Mouse (Mus musculus): ENCODE measurements at regions not wholly inside any gene's neighbourhood (a gene's known extent, or its start where the extent isn't known, plus 50 kb on each side); places are given as distances from the start of the nearest gene placed in this dataset.
A peak's percentile ranks its signal among the peaks of the same experiment; 100 is the strongest.
"Not testable (repeated sequence)": the region's sequence is repeated elsewhere in the genome, so short reads cannot be mapped to it uniquely, and the experiment has no call there.

DNA sequence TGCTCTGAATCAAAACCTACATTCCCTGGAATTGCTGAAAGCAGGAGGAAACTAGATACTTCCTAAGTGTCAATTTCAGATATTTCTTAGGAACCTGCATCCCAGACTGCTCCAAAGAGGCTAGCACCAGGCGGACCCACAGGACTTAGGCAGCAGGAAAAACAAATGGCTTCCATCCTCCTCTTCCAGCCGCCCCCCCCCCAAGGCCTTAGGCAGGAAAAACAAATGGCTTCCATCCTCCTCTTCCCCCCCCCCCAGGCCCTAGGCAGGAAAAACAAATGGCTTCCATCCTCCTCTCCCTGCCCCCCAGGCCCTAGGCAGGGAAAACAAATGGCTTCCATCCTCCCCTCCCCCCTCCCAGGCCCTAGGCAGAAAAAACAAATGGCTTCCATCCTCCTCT, 64.5 kb upstream of the Nap1l2 start:
- H3K4me1 ChIP-seq (replicated peaks; ENCODE audit: control insufficient read depth, insufficient read depth): no peaks in the 10 kb centered on the region
- no peak overlapping the region for H3K4me3 ChIP-seq (ENCODE audit: low read depth, low read length)
- no peak for TF ChIP-seq EP300 (optimal IDR thresholded peaks at IDR 0.05)
- TF ChIP-seq CTCF (IDR thresholded peaks at IDR 0.05; ENCODE audit: low read depth): no peak
- no peak overlapping the region for H3K9ac ChIP-seq (ENCODE audit: low read length)
- no peak for ATAC-seq (ENCODE audit: low FRiP score, low TSS enrichment)
- H3K36me3 ChIP-seq (ENCODE audit: control insufficient read depth, insufficient read depth, low read length): no peaks in the 10 kb centered on the region
- no peaks in the 10 kb centered on the region for H3K9me3 ChIP-seq (ENCODE audit: control insufficient read depth, low read length)
- H3K27ac ChIP-seq (replicated peaks): no peak overlapping the region
- no peaks in the 10 kb centered on the region for H3K27me3 ChIP-seq (ENCODE audit: control insufficient read depth, insufficient read depth, low read length)
- DNase-seq (ENCODE audit: low spot score): no peak
- 64% methylated on average over 1 of the region's 2 CpGs for WGBS
- H3K4me2 ChIP-seq (replicated peaks; ENCODE audit: low read depth): no peak overlapping the region

DNA sequence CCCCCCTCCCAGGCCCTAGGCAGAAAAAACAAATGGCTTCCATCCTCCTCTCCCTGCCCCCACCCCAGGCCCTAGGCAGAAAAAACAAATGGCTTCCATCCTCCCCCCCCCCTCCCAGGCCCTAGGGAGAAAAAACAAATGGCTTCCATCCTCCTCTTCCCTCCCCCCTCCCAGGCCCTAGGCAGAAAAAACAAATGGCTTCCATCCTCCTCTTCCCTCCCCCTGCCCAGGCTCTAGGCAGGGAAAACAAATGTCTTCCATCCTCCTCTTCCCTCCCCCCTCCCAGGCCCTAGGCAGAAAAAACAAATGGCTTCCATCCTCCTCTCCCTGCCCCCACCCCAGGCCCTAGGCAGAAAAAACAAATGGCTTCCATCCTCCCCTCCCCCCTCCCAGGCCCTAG, 65.0 kb upstream of the Nap1l2 start:
- not testable (repeated sequence) for ATAC-seq (ENCODE audit: low FRiP score, low TSS enrichment); H3K9me3 ChIP-seq (ENCODE audit: control insufficient read depth, low read length); H3K4me1 ChIP-seq (replicated peaks; ENCODE audit: control insufficient read depth, insufficient read depth); H3K4me3 ChIP-seq (ENCODE audit: low read depth, low read length); H3K4me2 ChIP-seq (replicated peaks; ENCODE audit: low read depth); H3K27me3 ChIP-seq (ENCODE audit: control insufficient read depth, insufficient read depth, low read length); H3K27ac ChIP-seq (replicated peaks); DNase-seq (ENCODE audit: low spot score); H3K9ac ChIP-seq (ENCODE audit: low read length); H3K36me3 ChIP-seq (ENCODE audit: control insufficient read depth, insufficient read depth, low read length)

DNA sequence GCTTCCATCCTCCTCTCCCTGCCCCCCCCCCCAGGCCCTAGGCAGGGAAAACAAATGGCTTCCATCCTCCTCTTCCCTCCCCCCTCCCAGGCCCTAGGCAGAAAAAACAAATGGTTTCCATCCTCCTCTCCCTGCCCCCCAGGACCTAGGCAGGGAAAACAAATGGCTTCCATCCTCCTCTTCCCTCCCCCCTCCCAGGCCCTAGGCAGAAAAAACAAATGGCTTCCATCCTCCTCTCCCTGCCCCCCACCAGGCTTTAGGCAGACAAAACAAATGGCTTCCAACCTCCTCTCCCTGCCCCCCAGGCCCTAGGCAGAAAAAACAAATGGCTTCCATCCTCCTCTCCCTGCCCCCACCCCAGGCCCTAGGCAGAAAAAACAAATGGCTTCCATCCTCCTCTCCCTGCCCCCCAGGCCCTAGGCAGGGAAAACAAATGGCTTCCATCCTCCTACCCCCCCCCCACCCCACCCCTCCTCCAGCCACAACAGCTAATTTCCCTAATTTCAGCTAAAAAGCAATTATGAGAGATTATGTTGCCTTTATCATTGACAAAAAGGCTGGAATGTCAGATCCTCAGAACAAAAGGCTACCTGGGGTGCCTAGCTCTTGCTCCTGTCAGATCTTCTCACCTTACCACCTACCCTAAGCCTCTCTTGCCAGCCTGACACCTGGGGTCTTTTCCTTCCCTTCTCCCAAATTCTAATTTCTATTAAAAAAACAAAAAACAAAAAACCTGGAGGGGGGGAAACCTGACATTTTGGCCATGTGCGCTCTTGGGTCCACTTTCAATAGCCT, 65.8 kb upstream of the Nap1l2 start:
- not testable (repeated sequence) for H3K27me3 ChIP-seq (ENCODE audit: control insufficient read depth, insufficient read depth, low read length); H3K9me3 ChIP-seq (ENCODE audit: control insufficient read depth, low read length); H3K36me3 ChIP-seq (ENCODE audit: control insufficient read depth, insufficient read depth, low read length); H3K4me2 ChIP-seq (replicated peaks; ENCODE audit: low read depth); ATAC-seq (ENCODE audit: low FRiP score, low TSS enrichment); H3K4me1 ChIP-seq (replicated peaks; ENCODE audit: control insufficient read depth, insufficient read depth); H3K4me3 ChIP-seq (ENCODE audit: low read depth, low read length); DNase-seq (ENCODE audit: low spot score); H3K27ac ChIP-seq (replicated peaks); H3K9ac ChIP-seq (ENCODE audit: low read length)
- WGBS: 64% methylated on average over 1 of the region's 1 CpGs

DNA sequence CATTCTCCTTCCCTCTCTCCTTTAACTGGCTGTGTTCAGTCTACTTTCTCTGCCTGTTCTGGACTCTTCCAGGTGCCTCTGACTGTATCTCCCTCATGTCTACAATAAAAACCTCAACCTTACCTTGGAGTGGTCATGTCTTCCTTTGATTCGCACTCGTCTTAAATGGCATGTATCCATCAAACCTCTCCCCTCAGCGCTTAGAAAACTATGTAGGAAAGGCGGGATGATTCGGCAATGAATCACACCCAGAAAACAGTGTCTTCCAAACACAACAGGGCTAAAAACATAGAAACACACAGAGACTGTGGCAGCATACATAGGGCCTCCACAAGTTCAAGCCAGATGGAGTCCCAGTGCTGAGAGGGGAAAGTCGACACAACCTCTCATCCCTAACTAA, 66.4 kb upstream of the Nap1l2 start:
- no peak for TF ChIP-seq EP300 (optimal IDR thresholded peaks at IDR 0.05)
- ATAC-seq (ENCODE audit: low FRiP score, low TSS enrichment): no peak
- H3K9ac ChIP-seq (ENCODE audit: low read length): no peak overlapping the region
- H3K4me1 ChIP-seq (replicated peaks; ENCODE audit: control insufficient read depth, insufficient read depth): no peaks in the 10 kb centered on the region
- H3K27me3 ChIP-seq (ENCODE audit: control insufficient read depth, insufficient read depth, low read length): no peaks in the 10 kb centered on the region
- no peak overlapping the region for H3K27ac ChIP-seq (replicated peaks)
- DNase-seq (ENCODE audit: low spot score): no peak
- no peak overlapping the region for H3K4me3 ChIP-seq (ENCODE audit: low read depth, low read length)
- H3K4me2 ChIP-seq (replicated peaks; ENCODE audit: low read depth): no peak overlapping the region
- WGBS: 84% methylated on average over 6 of the region's 6 CpGs
- no peaks in the 10 kb centered on the region for H3K36me3 ChIP-seq (ENCODE audit: control insufficient read depth, insufficient read depth, low read length)
- no peaks in the 10 kb centered on the region for H3K9me3 ChIP-seq (ENCODE audit: control insufficient read depth, low read length)

DNA sequence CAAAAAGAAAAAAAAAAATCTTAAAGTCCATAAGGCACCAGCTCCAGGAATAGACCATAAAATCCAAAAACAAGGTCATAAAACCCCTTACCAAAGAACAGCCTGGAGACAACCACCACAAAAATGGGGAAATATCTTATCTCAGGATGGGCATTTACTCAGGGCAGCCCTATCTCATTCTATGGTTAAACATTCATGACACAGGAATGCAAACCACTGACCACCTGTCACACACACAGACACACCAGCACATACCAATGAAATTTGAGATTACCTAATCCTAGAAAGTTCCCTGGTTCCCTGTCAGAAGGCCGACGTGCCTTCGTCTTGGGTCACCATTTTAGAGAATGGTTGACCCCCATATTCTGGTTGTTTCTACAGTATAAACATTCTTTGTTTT, 66.3 kb upstream of the Cdx4 start:
- Histone ChIP-seq H3K4me3 (ENCODE audit: low read depth, low read length) (no peak overlapping the region), H3K27me3 (ENCODE audit: control insufficient read depth, insufficient read depth, low read length) (no peaks in the 10 kb centered on the region), H3K27ac (replicated peaks) (no peak overlapping the region), H3K4me1 (replicated peaks; ENCODE audit: control insufficient read depth, insufficient read depth) (no peaks in the 10 kb centered on the region), H3K9me3 (ENCODE audit: control insufficient read depth, low read length) (no peaks in the 10 kb centered on the region), H3K9ac (ENCODE audit: low read length) (no peak overlapping the region), H3K4me2 (replicated peaks; ENCODE audit: low read depth) (no peak overlapping the region), H3K36me3 (ENCODE audit: control insufficient read depth, insufficient read depth, low read length) (no peaks in the 10 kb centered on the region)
- TF ChIP-seq CTCF (IDR thresholded peaks at IDR 0.05; ENCODE audit: low read depth): no peak
- no peak for TF ChIP-seq EP300 (optimal IDR thresholded peaks at IDR 0.05)
- ATAC-seq (ENCODE audit: low FRiP score, low TSS enrichment): no peak
- 53% methylated on average over 3 of the region's 3 CpGs for WGBS
- no peak for DNase-seq (ENCODE audit: low spot score)

DNA sequence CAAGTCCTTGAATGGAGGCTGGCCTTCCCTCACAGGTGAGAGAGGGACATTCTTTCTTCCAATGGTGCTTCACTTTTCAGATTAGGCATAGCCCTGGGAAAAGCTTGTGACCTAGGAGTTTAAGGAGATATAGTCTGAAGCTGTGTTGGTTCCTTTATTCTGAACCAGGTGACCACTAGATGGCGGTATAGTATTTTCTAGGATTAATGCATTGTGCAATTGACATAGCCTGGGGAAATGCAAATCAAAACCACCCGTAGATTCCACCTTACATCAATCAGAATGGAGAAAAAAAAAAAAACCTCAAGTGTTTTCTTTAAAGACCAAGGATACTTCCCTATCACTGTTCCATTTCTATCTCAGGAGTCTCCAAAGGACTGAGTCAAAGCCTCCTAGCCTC, 61.3 kb upstream of the Cdx4 start:
- Histone ChIP-seq H3K4me3 (ENCODE audit: low read depth, low read length) (no peak overlapping the region), H3K27ac (replicated peaks) (no peak overlapping the region), H3K27me3 (ENCODE audit: control insufficient read depth, insufficient read depth, low read length) (no peaks in the 10 kb centered on the region), H3K36me3 (ENCODE audit: control insufficient read depth, insufficient read depth, low read length) (no peaks in the 10 kb centered on the region), H3K4me1 (replicated peaks; ENCODE audit: control insufficient read depth, insufficient read depth) (no peaks in the 10 kb centered on the region), H3K9me3 (ENCODE audit: control insufficient read depth, low read length) (no peaks in the 10 kb centered on the region), H3K4me2 (replicated peaks; ENCODE audit: low read depth) (no peak overlapping the region), H3K9ac (ENCODE audit: low read length) (no peak overlapping the region)
- DNase-seq (ENCODE audit: low spot score) (no peak), ATAC-seq (ENCODE audit: low FRiP score, low TSS enrichment) (no peak)
- no peak for TF ChIP-seq EP300 (optimal IDR thresholded peaks at IDR 0.05)
- peak; percentile 80 for TF ChIP-seq CTCF (IDR thresholded peaks at IDR 0.05; ENCODE audit: low read depth)
- 3% methylated on average over 2 of the region's 2 CpGs for WGBS
